Mouse (Mus musculus): ENCODE results near the gene Srprb.

GRCm38 (mm10) chr9:103141266-103141665, 60.7 kb downstream of the Srprb start:
- TF ChIP-seq CTCF (IDR thresholded peaks at IDR 0.05; ENCODE audit: low read depth) = no peak
- no peak for TF ChIP-seq EP300 (IDR thresholded peaks at IDR 0.05; ENCODE audit: low read depth)

Data from liver, embryonic 14.5 days (tissue).